Comparison of ENCODE assay signal across 25 mouse cellular contexts in the genomic region with DNA sequence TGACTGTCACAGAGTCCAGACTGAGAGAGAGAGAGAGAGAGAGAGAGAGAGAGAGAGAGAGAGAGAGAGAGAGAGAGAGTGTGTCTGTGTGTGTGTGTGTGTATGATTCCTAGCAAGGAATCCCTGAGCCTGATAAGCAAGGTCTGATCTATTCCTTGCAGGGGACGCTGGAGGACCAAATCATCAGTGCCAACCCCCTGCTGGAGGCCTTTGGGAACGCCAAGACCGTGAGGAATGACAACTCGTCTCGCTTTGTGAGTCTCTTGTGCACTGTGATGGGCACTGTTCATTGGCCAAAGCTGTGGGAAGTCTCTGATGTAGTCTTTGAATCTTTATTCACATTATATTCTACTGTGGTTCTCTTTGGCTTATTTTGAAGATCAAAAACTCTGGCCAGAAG. TPM values are rescaled to one million over a fixed set of nuclear protein-coding genes. Genes with fewer than 3 reads are reported as not detected.
A peak's percentile ranks its signal among the peaks of the same experiment; 100 is the strongest.
DNase-seq lines count a peak whose midpoint lies in the region; ATAC-seq lines count a peak whose summit lies in the region.
"Had no signal": no experiment of that assay in that cellular context is flagged by ENCODE, and none has a peak within 500 bp of the region (broad histone marks: within the 10 kb centered on the region; RNA-seq: fewer than 3 reads in every experiment).

No protein-coding gene starts in this region.

- no peak for ATAC-seq in heart, embryonic 12.5 days (ENCODE audit: insufficient number of reproducible peaks, low FRiP score)
- ATAC-seq: activated CD4-positive, CD25-positive, alpha-beta regulatory T cell, adult 4 months; CD4-positive, CD25-positive, alpha-beta regulatory T cell, adult 4 months; forebrain, embryonic 13.5 days; forebrain, embryonic 15.5 days; forebrain, postnatal 0 days had no signal

- DNase-seq in cerebellum, postnatal 10 days = peak; percentile 53
- no peak for DNase-seq in cerebellum, adult 11 months
- DNase-seq in heart, adult 11 months = peak; percentile 41
- DNase-seq in left cerebral cortex, postnatal 4 days = peak; percentile 34
- DNase-seq in left cerebral cortex, adult 9 months (ENCODE audit: low spot score in 2 of 2) = no peak
- peak; percentile 8 for DNase-seq in ES-CJ7 (ENCODE audit: low read depth, low spot score)
- DNase-seq in spleen, postnatal 4 days (ENCODE audit: low spot score in 2 of 2) = no peak
- DNase-seq: adrenal gland, adult 8-10 months; adrenal gland, postnatal 14 days; adrenal gland, postnatal 36 days; B cell, adult 2 months; cerebellum, adult 18-20 months; cerebellum, adult 8-10 months; forebrain, postnatal 0 days had no signal

- no peaks in the 10 kb centered on the region for H3K4me1 ChIP-seq in heart, embryonic 12.5 days (replicated peaks)
- H3K4me1 ChIP-seq: embryonic facial prominence, embryonic 10.5 days; embryonic facial prominence, embryonic 12.5 days; forebrain, embryonic 13.5 days; forebrain, embryonic 15.5 days had no signal

- no peaks in the 10 kb centered on the region for H3K27me3 ChIP-seq in heart, embryonic 12.5 days (replicated peaks)
- H3K27me3 ChIP-seq: CH12.LX; embryonic facial prominence, embryonic 12.5 days; forebrain, embryonic 13.5 days; forebrain, embryonic 15.5 days had no signal

- intact Hi-C loops in left cerebral cortex, postnatal 4 days (cut with DNase I) = no loop called here

- H3K36me3 ChIP-seq in heart, embryonic 12.5 days = no peaks in the 10 kb centered on the region
- H3K36me3 ChIP-seq: embryonic facial prominence, embryonic 10.5 days; embryonic facial prominence, embryonic 12.5 days; forebrain, embryonic 15.5 days had no signal

- 67% methylated on average over 5 of the region's 5 CpGs for WGBS in heart, embryonic 12.5 days

- H3K9ac ChIP-seq in heart, embryonic 12.5 days = no peak overlapping the region
- H3K9ac ChIP-seq: embryonic facial prominence, embryonic 12.5 days; forebrain, embryonic 13.5 days; forebrain, embryonic 15.5 days; forebrain, postnatal 0 days had no signal

- no peak overlapping the region for H3K4me3 ChIP-seq in heart, embryonic 12.5 days
- H3K4me3 ChIP-seq: embryonic facial prominence, embryonic 10.5 days; embryonic facial prominence, embryonic 12.5 days; forebrain, embryonic 13.5 days; forebrain, embryonic 15.5 days had no signal

- H3K9me3 ChIP-seq in heart, embryonic 12.5 days (replicated peaks) = no peaks in the 10 kb centered on the region
- H3K9me3 ChIP-seq: embryonic facial prominence, embryonic 10.5 days; embryonic facial prominence, embryonic 12.5 days; forebrain, embryonic 13.5 days; forebrain, embryonic 15.5 days had no signal

- H3K27ac ChIP-seq in heart, embryonic 12.5 days (ENCODE audit: poor library complexity, severe bottlenecking) = no peak overlapping the region
- H3K27ac ChIP-seq: embryonic facial prominence, embryonic 10.5 days; embryonic facial prominence, embryonic 12.5 days; forebrain, embryonic 13.5 days; forebrain, embryonic 15.5 days had no signal

- no peak overlapping the region for H3K4me2 ChIP-seq in heart, embryonic 12.5 days
- H3K4me2 ChIP-seq: embryonic facial prominence, embryonic 12.5 days; forebrain, embryonic 13.5 days; forebrain, embryonic 15.5 days had no signal

RNA-seq across cellular contexts. Expression of a gene that starts 5.5 kb away (rescaled TPM):
- not detected in 2 replicates for polyA plus RNA-seq in heart, embryonic 12.5 days (2016; fragmentation: Nextera tagmentation; extraction: Ambion mirVana)
- under 1 TPM; 0.48 to 0.56 TPM for total RNA-seq in left cerebral cortex, postnatal 4 days (2021)
- total RNA-seq: adrenal gland, adult 8-10 months; adrenal gland, postnatal 14 days; ES-E14; MEL had no signal
- polyA plus RNA-seq: activated CD4-positive, CD25-positive, alpha-beta regulatory T cell, adult 4 months; CD4-positive, CD25-positive, alpha-beta regulatory T cell, adult 4 months; forebrain, embryonic 11.5 days; forebrain, embryonic 13.5 days; forebrain, embryonic 15.5 days had no signal

RNA-seq across cellular contexts. Expression of a gene that starts 23.5 kb away (rescaled TPM):
- polyA plus RNA-seq in heart, embryonic 12.5 days (2016; fragmentation: Nextera tagmentation; extraction: Ambion mirVana) = 0.08 and 0.09 TPM in 2 replicates
- total RNA-seq in left cerebral cortex, postnatal 4 days (2021) = under 1 TPM; 0.30 to 0.32 TPM
- total RNA-seq: MEL had no signal
- polyA plus RNA-seq: activated CD4-positive, CD25-positive, alpha-beta regulatory T cell, adult 4 months; CD4-positive, CD25-positive, alpha-beta regulatory T cell, adult 4 months; embryonic facial prominence, embryonic 10.5 days; forebrain, embryonic 11.5 days had no signal

Comparison
In these comparisons a context has a peak if more than half of its experiments do, and no peak if none do; other contexts are left out.
1. DNase-seq: peak in cerebellum, postnatal 10 days (2 of 2), heart, adult 11 months (single experiment), left cerebral cortex, postnatal 4 days (single experiment) and ES-CJ7 (single experiment); none in cerebellum, adult 11 months (single experiment), left cerebral cortex, adult 9 months (0 of 2) and spleen, postnatal 4 days (0 of 2).